Mouse (Mus musculus) CD8-positive naive resting alpha-beta T cell, adult 57 days (primary cell): ENCODE results near the gene Gon7. TPM values are rescaled to one million over a fixed set of nuclear protein-coding genes. Genes with fewer than 3 reads are reported as not detected.

Experiments used
- total RNA-seq: library from RNA; stranded (reverse); gene quantifications from one replicate; pipeline ENCODE4 v1.2.4, GENCODE M21; 2023

The Gon7 gene
- 19.7 TPM for total RNA-seq

DNA sequence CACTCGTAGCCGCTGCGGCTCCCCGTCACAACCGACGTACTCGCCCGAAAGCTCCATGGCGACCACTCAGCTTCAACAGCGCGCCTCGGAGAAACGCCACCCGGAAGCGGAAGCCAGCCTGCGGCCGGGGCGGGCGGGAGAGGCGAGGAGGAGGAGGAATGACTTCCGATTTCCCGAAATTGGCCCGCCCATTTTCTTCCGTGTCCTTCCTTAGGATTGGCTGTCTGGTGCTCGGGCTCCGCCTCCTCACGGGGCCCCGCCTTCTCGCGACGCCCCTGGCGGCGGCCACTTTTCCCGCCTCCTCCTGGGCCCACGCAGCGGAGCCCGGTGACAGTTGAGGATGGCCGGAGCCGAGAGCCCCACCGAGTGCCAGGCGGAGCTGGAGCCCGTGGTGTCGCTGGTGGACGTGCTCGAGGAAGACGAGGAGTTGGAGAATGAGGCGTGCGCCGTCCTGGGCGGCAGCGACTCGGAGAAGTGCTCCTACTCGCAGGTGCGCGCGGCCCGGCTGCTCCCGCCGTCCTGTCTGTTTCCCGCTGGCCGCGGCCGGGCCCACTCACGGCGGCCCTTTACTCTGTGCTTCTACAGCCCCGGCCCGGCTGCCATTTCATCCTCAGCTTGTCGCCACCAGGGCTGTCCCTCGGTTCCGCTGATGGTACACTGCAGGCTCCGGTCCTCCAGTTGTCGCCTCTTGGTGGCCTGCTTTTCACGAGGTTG lies at the start of gene Gon7, which contains the start of the genes Gm28051 and Ubr7:
Gene Gon7 (minus strand): TSS at position 115 of the 714 bp plus-strand sequence.
Gene Gm28051 (minus strand): TSS at position 77 of the 714 bp plus-strand sequence.
Gene Ubr7 (plus strand): TSS at position 279 of the 714 bp plus-strand sequence.

DNA sequence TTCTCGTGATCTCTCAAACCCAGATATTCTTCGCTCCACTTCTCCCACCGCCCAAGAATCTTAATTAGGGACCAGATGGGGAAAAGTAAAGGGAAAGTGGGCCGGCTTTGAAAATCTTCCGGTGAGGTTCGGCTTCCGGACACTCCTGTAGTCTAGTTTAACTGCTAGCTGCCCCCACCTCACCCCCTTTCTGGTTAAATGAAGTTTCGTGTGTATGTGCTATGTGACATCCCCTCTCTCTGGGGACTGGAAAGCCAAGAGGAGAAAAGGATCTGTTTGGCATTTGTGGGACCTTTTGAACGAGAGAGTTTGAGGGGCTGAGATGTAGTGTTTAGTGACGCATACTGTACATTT lies 777 bp upstream of the Gon7 start, which contains the start of gene Gm20604:
Gene Gm20604 (minus strand): TSS at position 270 of the 354 bp plus-strand sequence.

DNA sequence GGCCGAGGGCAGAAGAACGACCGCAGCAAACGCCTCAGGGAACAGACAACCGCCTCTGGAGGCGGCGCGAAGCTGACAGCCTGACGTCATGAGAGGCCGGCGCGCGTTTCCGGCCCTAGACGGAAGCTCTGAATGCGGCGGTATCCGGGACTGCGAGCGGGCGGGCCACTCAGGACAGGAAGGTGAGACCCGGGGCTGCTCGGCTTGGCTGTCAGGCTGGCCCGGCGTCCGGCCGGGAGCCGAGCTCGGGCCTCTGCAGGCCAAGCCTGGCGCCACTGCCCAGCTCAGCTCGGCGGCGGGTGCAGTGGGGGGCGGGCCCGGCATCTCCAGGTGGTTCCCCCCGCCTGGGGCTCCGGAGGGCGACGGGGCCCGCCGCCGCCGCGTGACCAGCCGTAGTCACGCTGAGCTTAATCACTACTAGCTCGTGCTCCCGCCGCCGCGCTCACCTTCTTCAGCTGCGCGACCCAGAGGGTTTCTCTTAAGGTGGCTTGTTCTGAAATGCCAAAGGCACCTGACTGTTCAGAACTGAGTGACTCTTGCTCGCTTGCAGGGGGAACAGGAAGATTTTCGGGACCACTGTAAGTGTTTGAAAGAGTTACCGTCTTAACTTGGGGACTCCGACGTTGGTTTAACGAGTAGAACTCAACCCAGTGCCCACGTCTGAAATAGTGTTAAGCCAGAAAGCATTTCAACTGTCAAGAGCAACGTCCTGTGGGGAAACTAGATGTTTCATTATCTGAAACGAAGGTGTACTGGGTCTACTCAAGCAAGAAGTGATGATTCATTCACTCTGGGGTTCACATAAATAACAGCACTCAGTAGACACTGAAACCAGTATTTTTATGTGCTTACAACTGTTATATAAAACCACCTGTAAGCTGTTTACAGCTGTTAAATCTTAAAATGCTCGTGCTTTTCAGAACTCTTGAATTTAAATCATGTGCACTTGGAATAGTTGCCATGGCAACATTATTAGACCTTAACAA lies 13.7 kb downstream of the Gon7 start, which contains the start of the genes Moap1 and Tmem251:
Gene Moap1 (minus strand): TSS at position 73 of the 986 bp plus-strand sequence.
Gene Tmem251 (plus strand): TSS at position 174 of the 986 bp plus-strand sequence.

DNA sequence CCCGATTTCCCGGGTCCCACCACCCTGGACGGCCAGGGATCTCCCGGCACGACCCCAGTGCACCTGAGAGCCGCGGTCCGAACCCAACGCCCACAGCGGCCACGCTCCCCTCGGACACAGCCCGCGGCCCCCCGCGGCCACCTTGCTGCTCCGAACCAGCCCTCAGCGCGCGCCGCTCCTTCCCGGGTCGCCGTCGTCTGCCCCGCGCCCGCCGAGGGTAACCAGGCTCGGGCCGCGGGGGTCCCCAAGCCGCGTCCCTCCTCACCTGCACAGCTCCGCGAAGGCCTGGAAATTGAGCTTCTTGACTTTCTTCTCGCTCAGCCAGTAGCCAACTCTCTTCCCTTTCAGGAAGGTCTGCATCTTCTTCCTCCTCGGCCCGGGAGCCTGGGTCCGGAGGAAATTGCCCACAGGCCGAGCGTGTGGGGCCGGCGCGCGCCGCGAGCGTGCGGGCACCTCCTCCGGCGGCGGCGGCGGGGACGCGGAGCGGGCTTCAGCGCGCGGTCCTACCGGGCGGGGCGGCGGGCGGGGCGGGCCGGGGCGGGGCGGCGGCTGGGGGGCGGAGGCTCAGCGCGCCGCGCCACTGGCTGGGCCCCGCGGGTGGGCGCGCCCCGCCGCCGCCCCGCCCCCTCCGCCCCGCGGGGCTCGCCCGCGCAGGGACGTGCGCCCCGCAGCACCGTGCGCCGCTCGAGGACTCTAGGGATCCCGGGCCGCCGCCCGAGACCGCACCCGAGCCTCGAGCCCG lies 53.0 kb downstream of the Gon7 start, which contains the start of gene Itpk1:
Gene Itpk1 (minus strand): TSS at position 474 of the 742 bp plus-strand sequence.

Other genes with a start within 250 kb of the Gon7 start
- not detected for gene Chga, start 202.8 kb downstream of the Gon7 start, total RNA-seq
- 62.1 TPM for gene Itpk1, start 52.9 kb downstream of the Gon7 start, total RNA-seq
- gene Moap1, start 14.1 kb downstream of the Gon7 start, total RNA-seq = 7.2 TPM
- gene Tmem251, start 14.0 kb downstream of the Gon7 start, total RNA-seq = 15.2 TPM
- gene Gm28051, start within 50 bp of the Gon7 start, total RNA-seq = not detected
- gene Ubr7, start 164 bp upstream of the Gon7 start, total RNA-seq = 21.3 TPM
- gene Gm20604, start 869 bp upstream of the Gon7 start, total RNA-seq = 5.6 TPM
- gene Btbd7, start 120.7 kb upstream of the Gon7 start, total RNA-seq = 52.7 TPM
- not detected for gene Cox8c, start 141.5 kb upstream of the Gon7 start, total RNA-seq
- gene Unc79, start 191.1 kb upstream of the Gon7 start, total RNA-seq = not detected